Mouse (Mus musculus): ENCODE measurements at regions not wholly inside any gene's neighbourhood (a gene's known extent, or its start where the extent isn't known, plus 50 kb on each side); places are given as distances from the start of the nearest gene placed in this dataset.

DNA sequence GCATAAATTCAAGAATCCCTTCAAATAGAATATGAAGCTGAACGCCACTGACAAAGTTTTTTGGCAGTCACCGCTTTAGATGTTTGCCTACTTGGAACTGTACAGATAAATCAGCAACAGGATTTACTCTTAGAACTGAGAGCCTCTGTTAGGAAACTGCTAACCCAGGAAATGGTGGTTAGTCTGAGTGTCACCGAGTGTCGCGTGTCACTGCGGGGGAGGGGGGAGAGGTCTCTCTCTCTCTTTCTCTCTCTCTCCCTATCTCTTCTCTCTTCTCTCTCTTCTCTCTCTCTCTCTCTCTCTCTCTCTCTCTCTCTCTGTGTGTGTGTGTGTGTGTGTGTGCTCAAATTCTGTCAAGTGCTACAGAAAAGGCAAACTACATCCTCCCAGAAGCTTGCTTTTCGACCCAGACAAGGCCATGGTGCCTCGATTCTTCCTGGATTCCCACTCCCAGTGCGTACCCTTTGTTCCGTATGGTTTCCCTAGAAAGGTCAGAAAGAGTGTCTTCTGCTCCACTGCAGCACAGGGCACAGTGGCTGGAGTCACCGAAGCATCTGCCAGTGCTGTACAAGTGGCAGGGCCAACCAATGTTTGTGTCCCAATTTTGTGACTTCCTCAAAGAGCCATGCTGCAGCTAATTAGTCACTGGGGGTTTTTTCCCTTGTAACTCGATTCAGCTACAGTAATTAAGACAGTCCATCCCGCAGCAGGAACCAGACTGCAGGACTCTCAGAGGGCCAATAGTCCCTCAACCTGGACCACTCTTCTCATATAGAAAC, 87.0 kb downstream of the Cog6 start:
- Histone ChIP-seq H3K27ac (no peak overlapping the region), H3K9me3 (no peaks in the 10 kb centered on the region), H3K9ac (no peak overlapping the region), H3K27me3 (0 out of 2 replicates have a peak, but pooled peaks cover 3% of the 10 kb centered on the region), H3K4me3 (no peak overlapping the region), H3K4me1 (replicated peaks) (no peaks in the 10 kb centered on the region), H3K36me3 (no peaks in the 10 kb centered on the region), H3K4me2 (no peak overlapping the region)
- WGBS: 79% methylated on average over 13 of the region's 13 CpGs
- ATAC-seq (ENCODE audit: low FRiP score): no peak

DNA sequence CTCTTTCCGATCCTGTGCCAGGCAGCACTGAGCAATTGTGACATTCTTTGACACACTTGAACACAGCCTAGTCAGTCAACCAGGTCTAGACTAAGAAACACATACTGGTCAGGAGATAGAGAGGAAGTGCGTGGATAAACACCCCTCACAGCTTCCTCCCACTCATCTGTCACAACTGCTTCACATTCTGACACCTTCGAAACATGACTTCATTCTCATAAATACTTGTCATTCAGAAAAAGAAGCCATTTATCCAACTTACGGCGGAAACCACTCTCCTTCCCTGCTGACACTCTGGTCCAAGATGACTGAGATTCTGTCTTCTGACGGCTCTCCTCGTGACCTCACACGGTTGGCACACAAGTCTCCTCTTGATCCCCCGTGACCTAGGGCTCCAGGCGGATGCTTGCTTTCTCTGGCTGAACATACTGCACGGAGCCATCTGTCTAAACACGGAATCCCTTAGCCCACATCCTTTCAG, 89.6 kb downstream of the Cog6 start:
- 72% methylated on average over 12 of the region's 12 CpGs for WGBS
- Histone ChIP-seq H3K4me1 (replicated peaks) (no peaks in the 10 kb centered on the region), H3K27ac (no peak overlapping the region), H3K4me3 (no peak overlapping the region), H3K27me3 (no peaks in the 10 kb centered on the region), H3K9ac (no peak overlapping the region), H3K36me3 (no peaks in the 10 kb centered on the region), H3K9me3 (no peaks in the 10 kb centered on the region), H3K4me2 (no peak overlapping the region)
- ATAC-seq (ENCODE audit: low FRiP score): no peak

DNA sequence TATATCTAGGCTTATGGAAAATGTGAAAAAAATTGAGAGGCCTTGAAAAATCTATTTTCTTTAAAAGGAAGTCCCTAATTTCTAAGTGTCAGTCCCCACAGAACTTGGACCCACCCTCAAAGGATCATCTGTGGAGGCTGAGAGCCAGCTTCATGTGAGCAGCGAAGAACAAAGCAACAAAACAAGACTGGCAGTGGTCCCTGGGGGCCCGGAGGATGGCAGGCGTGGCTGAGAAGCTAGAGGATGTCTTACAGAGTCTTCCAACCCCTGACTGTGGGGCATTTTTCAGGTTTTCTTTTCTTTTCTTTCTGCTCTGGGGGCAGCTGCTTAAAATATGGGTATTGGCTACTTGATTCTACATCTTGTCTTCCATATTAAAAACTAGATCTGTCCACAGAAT, 90.5 kb downstream of the Cog6 start:
- Histone ChIP-seq H3K4me3 (no peak overlapping the region), H3K9me3 (no peaks in the 10 kb centered on the region), H3K27me3 (no peaks in the 10 kb centered on the region), H3K36me3 (no peaks in the 10 kb centered on the region), H3K4me2 (no peak overlapping the region), H3K9ac (no peak overlapping the region), H3K27ac (no peak overlapping the region), H3K4me1 (replicated peaks) (no peaks in the 10 kb centered on the region)
- WGBS: 46% methylated on average over 3 of the region's 3 CpGs
- no peak for ATAC-seq (ENCODE audit: low FRiP score)

DNA sequence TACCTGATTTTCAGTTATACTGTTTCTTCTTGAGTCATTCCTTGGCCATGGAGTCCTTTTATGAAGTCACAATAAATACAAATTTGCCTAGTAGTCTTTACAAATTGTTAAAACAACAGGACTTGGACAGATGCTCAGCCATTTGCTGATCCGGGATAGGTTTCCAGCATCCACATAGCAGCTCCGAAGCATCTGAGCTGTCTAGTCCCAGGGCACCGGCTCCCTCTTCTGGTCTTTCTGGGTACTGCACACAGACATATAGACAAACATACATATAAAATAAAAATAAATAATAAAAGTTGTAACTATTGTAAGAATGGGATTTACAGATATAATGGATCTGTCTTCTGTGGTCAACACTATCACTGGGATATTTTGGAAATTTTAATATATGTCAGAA, 91.8 kb downstream of the Cog6 start:
- Histone ChIP-seq H3K4me1 (replicated peaks) (no peaks in the 10 kb centered on the region), H3K4me2 (no peak overlapping the region), H3K9ac (no peak overlapping the region), H3K27me3 (no peaks in the 10 kb centered on the region), H3K4me3 (no peak overlapping the region), H3K36me3 (no peaks in the 10 kb centered on the region), H3K9me3 (no peaks in the 10 kb centered on the region), H3K27ac (no peak overlapping the region)
- WGBS: 59% methylated on average over 3 of the region's 3 CpGs
- no peak for ATAC-seq (ENCODE audit: low FRiP score)

DNA sequence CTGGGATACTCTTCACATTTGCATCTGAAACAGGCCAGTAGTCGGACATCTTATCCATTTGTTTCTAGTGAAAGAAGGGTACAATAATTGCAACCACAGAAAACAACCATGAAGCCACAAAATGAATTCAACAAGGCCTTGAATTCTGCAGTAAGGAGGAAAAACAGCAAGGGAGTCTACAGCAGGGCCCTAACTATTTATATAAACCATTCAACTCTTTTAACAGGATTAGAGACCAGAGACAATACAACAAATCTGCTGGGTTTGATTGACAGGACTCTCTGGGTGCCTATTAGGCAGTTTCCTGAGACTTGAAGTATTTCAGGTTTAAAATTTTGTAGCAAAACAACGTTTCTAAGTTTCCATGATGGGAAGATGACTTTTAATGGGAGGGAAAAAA, 92.4 kb downstream of the Cog6 start:
- Histone ChIP-seq H3K27ac (no peak overlapping the region), H3K27me3 (no peaks in the 10 kb centered on the region), H3K9ac (no peak overlapping the region), H3K4me1 (replicated peaks) (no peaks in the 10 kb centered on the region), H3K4me2 (no peak overlapping the region), H3K9me3 (peaks cover under 1% of the 10 kb centered on the region; the same call in 1 of the 2 replicates), H3K4me3 (no peak overlapping the region), H3K36me3 (no peaks in the 10 kb centered on the region)
- ATAC-seq (ENCODE audit: low FRiP score): no peak
- WGBS: 45% methylated on average over 2 of the region's 2 CpGs

DNA sequence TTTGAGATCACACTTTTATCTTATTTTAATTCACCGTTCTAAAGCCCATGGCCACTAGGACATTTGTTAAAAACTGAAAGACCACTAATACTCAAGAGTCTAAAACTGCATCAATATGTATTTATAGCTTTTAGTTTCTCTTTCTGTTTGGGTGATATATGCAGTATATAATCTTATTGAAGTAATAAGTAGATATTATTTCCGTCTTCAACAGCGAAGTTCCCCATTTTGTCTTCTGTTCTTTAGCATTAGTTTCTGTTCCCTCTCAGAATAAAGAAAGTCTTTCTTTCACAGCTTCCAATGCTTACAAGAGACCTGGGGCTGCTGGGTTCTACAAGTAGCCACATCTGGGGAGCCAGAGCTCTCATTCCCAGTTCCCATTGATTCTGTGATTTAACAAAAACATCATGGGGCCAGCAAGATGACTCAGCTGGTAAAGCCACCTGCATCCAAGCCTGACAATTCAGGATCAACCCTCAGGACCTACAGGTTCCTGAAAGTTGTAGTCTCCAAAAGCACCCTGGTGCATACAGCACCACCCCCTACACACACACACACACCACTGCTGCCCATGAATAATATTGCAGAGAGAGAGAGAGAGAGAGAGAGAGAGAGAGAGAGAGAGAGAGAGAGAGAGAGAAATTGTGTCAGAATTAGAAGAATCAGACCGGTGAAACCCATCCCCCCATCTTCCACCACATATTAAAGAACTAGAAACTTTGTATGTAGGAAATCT, 93.0 kb downstream of the Cog6 start:
- no peak overlapping the region for H3K27ac ChIP-seq
- WGBS: 84% methylated on average over 4 of the region's 4 CpGs
- no peak for ATAC-seq (ENCODE audit: low FRiP score)
- H3K4me3 ChIP-seq: no peak overlapping the region
- no peaks in the 10 kb centered on the region for H3K36me3 ChIP-seq
- H3K9ac ChIP-seq: no peak overlapping the region
- peaks cover 7% of the 10 kb centered on the region; the same call in 1 of the 2 replicates for H3K9me3 ChIP-seq
- no peak overlapping the region for H3K4me2 ChIP-seq
- no peaks in the 10 kb centered on the region for H3K27me3 ChIP-seq
- H3K4me1 ChIP-seq (replicated peaks): no peaks in the 10 kb centered on the region

DNA sequence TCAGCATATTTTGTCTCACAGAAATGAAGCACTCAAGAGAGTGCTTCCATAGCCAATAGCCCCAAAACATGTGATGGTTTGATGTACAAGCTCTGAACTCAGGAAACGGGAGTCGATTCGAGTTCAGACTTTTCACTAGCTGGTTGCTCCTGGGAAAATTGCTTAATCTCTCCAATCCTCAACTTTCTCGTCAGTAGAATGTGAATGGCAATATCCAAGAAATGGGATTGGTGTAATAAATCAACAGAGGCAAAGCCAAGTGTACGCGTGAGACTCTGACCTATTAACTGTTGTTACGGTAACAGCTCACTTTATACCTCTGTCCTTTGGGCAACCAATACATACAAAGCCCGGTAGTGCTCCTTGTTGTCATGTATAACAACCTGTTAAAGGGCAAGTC, 94.6 kb downstream of the Cog6 start:
- ATAC-seq (ENCODE audit: low FRiP score): no peak
- WGBS: 83% methylated on average over 8 of the region's 8 CpGs
- no peaks in the 10 kb centered on the region for H3K4me1 ChIP-seq (replicated peaks)

DNA sequence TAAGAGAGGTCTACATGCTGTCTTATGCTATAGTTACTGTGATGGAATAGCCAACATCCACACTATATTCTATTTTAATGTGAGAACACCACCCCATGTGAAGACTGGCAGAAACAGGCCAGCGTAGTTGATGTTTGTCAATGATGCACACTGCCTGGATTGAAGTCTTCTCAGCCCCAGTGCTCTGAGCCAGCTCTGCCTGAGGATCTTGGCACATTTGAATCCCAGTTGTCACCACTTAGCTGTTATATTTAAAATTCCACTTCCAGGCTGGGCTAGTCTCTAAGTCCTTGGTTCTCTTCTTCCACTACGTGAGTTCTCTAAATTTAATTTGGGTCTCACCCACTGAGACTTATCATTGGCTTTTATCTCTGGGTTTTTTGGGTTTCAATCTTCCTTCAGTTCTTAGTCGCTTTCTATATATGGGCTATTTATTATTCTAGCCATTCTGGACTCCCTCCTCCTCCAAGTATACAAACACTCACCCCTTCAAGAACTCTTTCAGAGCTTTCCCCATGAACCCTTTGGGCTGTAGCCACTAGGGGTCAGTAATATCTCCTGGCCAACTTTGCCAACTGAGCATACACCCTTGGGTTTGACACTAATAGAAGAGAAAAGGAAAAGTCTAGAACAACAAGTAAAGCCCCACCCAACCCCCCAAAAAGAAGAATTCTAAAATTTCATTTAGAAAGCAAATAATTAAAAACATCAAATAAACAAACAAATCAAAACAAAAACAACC, 110.0 kb downstream of the Cog6 start:
- 98% methylated on average over 3 of the region's 3 CpGs for WGBS
- Histone ChIP-seq H3K4me1 (replicated peaks) (no peaks in the 10 kb centered on the region), H3K9me3 (0 out of 2 replicates have a peak, but pooled peaks cover 5% of the 10 kb centered on the region), H3K4me3 (no peak overlapping the region), H3K27me3 (no peaks in the 10 kb centered on the region), H3K36me3 (no peaks in the 10 kb centered on the region), H3K4me2 (no peak overlapping the region), H3K27ac (no peak overlapping the region), H3K9ac (no peak overlapping the region)
- ATAC-seq (ENCODE audit: low FRiP score): no peak

More for the DNA sequence above, 94.6 kb downstream of the Cog6 start:
- Histone ChIP-seq H3K36me3 (no peaks in the 10 kb centered on the region), H3K4me3 (no peak overlapping the region), H3K27ac (no peak overlapping the region), H3K4me2 (no peak overlapping the region), H3K9ac (no peak overlapping the region), H3K27me3 (no peaks in the 10 kb centered on the region), H3K9me3 (peaks cover 12% of the 10 kb centered on the region)

DNA sequence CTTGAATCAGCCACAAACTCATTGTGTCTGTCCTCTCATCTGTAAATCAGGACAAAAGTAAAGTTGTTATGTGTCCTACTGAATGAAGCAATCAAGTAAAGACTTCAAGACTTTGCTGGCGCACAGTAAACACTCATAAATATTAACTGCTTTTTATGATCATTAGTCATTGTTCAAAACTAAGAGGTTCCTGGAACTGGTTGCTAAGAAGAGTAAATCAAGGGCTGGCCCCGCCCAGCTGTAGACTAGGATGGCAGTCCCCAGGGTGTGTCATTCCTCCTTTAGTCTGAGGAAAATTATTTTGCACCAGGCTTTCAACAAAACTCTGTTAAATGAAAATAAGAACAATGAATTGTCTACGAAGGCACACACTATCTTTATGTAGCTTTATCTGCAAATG, 113.0 kb downstream of the Cog6 start:
- WGBS: 84% methylated on average over 3 of the region's 3 CpGs
- Histone ChIP-seq H3K4me2 (no peak overlapping the region), H3K36me3 (no peaks in the 10 kb centered on the region), H3K9ac (no peak overlapping the region), H3K27me3 (no peaks in the 10 kb centered on the region), H3K27ac (no peak overlapping the region), H3K9me3 (no peaks in the 10 kb centered on the region), H3K4me3 (no peak overlapping the region), H3K4me1 (replicated peaks) (no peaks in the 10 kb centered on the region)
- no peak for ATAC-seq (ENCODE audit: low FRiP score)

DNA sequence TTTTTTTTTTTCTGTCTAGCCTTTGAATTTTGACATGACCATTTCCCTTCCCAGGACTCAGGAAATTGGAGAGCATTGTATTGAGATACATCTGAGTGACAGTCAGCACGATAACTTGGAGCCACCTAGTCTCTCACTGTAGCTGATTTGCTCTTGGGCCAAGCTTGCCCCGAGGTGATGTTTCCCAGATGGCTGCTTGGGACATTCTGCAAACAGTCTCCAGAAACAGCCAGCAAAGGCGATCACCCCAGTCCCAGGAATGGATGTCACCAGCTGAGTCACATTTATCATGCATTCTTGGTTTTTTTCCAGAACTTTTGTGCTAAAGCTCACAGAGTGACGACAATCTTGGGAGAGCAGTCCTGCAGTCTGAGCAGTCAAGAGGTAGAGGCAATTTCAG, 119.4 kb downstream of the Cog6 start:
- no peak for ATAC-seq (ENCODE audit: low FRiP score)
- no peak overlapping the region for H3K4me2 ChIP-seq
- 70% methylated on average over 4 of the region's 4 CpGs for WGBS
- no peaks in the 10 kb centered on the region for H3K9me3 ChIP-seq
- H3K4me1 ChIP-seq (replicated peaks): no peaks in the 10 kb centered on the region
- H3K27ac ChIP-seq: no peak overlapping the region
- H3K9ac ChIP-seq: no peak overlapping the region
- no peaks in the 10 kb centered on the region for H3K27me3 ChIP-seq
- H3K36me3 ChIP-seq: no peaks in the 10 kb centered on the region
- H3K4me3 ChIP-seq: no peak overlapping the region

DNA sequence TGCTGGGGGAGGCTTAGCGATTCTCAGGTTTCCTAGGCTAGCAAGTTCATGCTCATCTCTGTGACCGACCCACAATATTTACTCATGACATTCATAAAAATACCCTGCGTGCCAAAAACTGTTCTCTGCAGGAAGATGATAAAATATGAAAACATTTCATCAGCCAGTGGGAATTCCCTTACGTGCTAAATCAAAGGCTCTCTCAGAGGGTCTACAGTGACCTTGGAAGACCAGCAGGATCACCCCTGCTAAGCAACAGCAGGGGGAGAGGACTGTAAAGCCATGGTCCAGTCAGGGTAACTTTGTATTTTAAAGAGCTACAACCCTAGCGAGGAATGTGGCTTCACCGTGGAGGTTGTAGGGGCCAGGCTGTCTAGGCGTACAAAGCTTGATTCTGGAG, 120.6 kb downstream of the Cog6 start:
- no peaks in the 10 kb centered on the region for H3K9me3 ChIP-seq
- no peak overlapping the region for H3K27ac ChIP-seq
- no peak overlapping the region for H3K9ac ChIP-seq
- no peaks in the 10 kb centered on the region for H3K36me3 ChIP-seq
- H3K27me3 ChIP-seq: no peaks in the 10 kb centered on the region
- ATAC-seq (ENCODE audit: low FRiP score): no peak
- no peak overlapping the region for H3K4me2 ChIP-seq
- 81% methylated on average over 7 of the region's 7 CpGs for WGBS
- no peak overlapping the region for H3K4me3 ChIP-seq
- H3K4me1 ChIP-seq (replicated peaks): no peaks in the 10 kb centered on the region

DNA sequence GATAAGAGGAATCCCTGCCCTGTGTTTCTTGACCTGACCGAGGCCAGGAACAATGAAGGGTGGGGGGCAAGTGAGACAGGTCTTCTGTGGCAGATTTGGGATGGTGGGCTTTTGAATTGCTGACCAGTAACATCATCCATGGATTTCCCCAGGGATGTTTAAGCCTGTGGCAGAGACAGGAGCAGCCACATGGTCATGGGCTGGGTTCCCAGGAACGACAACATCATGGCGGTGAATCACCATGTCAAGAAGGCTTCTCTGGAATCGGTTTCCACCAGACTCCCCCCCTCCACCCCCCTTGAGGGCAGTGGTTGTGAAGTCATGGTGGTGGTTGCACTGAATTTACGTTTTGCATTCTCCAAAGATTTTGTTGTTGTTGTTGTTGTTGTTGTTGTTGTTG, 121.3 kb downstream of the Cog6 start:
- WGBS: 87% methylated on average over 5 of the region's 5 CpGs
- H3K9me3 ChIP-seq: no peaks in the 10 kb centered on the region
- H3K9ac ChIP-seq: no peak overlapping the region
- no peaks in the 10 kb centered on the region for H3K4me1 ChIP-seq (replicated peaks)
- no peaks in the 10 kb centered on the region for H3K36me3 ChIP-seq
- no peak overlapping the region for H3K4me2 ChIP-seq
- H3K27me3 ChIP-seq: no peaks in the 10 kb centered on the region
- ATAC-seq (ENCODE audit: low FRiP score): no peak
- no peak overlapping the region for H3K4me3 ChIP-seq
- no peak overlapping the region for H3K27ac ChIP-seq

Data from hindbrain, embryonic 13.5 days (tissue).